Mouse (Mus musculus): ENCODE results near the gene Olfr645. TPM values are rescaled to one million over a fixed set of nuclear protein-coding genes. Genes with fewer than 3 reads are reported as not detected.

Gene Olfr645
- not detected in 2 replicates for polyA plus RNA-seq (2015; fragmentation: Nextera tagmentation; extraction: Ambion mirVana)

GRCm38 (mm10) chr7:104085365-104085764 is at the start of gene Olfr645:
TSS of gene Olfr645 (minus strand) at chr7:104085465.

DNA sequence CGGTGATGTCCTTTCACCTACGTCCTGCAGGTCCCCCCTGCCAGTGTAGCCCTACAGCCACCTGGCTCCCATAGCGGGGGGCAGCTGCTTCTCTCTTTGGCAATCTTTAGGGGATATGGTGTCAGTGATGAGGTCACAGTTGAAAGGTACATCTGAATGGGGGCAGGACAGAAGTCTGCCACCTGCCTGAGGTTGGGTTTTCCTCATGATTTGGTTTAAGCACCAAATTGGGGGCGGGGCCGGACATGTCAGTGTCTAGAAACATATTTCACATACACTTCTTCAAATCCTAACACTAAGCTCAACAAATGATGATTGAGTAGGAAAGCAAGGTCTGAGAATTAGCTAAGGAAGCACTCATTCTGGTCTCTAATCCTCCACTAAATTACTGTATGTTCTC is 44.5 kb upstream of the Olfr645 start, which contains the start of gene Ubqln5:
TSS of gene Ubqln5 (minus strand) at position 101 of the 400 bp plus-strand sequence.

DNA sequence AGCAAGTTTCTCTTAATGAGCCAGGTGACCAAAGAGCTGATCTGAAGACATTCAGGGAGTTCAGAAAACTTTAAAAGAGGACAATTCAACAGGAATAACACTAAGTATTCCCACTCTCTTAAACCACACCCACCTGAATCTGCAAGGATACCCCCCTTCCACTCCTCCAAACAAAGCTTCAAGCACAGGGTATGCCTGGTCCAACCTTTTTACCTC is 19.4 kb upstream of the Olfr645 start, which contains the start of gene Olfr646:
TSS of gene Olfr646 (plus strand) at position 117 of the 216 bp plus-strand sequence.

GRCm38 (mm10) chr7:104071769-104072168 is 13.5 kb downstream of the Olfr645 start, which contains the start of gene Olfr644:
TSS of gene Olfr644 (minus strand) at chr7:104071869.

GRCm38 (mm10) chr7:104061345-104061744 is 23.9 kb downstream of the Olfr645 start, which contains the start of gene 4930516K23Rik:
TSS of gene 4930516K23Rik (minus strand) at chr7:104061445.

GRCm38 (mm10) chr7:104052566-104052965 is 32.7 kb downstream of the Olfr645 start, which contains the start of gene Olfr642:
TSS of gene Olfr642 (minus strand) at chr7:104052666.

GRCm38 (mm10) chr7:104035145-104035544 is 50.1 kb downstream of the Olfr645 start, which contains the start of gene Olfr641:
TSS of gene Olfr641 (plus strand) at chr7:104035445.

Other genes starting within 250 kb of the Olfr645 start
- not detected in 2 replicates for gene Hbb-bh2, start 244.9 kb downstream of the Olfr645 start, polyA plus RNA-seq (2015; fragmentation: Nextera tagmentation; extraction: Ambion mirVana)
- not detected in 2 replicates for gene Hbb-bh1, start 242.3 kb downstream of the Olfr645 start, polyA plus RNA-seq (2015; fragmentation: Nextera tagmentation; extraction: Ambion mirVana)
- 0.78 and 3.6 TPM in 2 replicates for gene Hbb-y, start 232.2 kb downstream of the Olfr645 start, polyA plus RNA-seq (2015; fragmentation: Nextera tagmentation; extraction: Ambion mirVana)
- gene Olfr66, start 199.2 kb downstream of the Olfr645 start, polyA plus RNA-seq (2015; fragmentation: Nextera tagmentation; extraction: Ambion mirVana): not detected in 2 replicates
- not detected in 2 replicates for gene Olfr64, start 191.0 kb downstream of the Olfr645 start, polyA plus RNA-seq (2015; fragmentation: Nextera tagmentation; extraction: Ambion mirVana)
- not detected in 2 replicates for gene Olfr65, start 182.0 kb downstream of the Olfr645 start, polyA plus RNA-seq (2015; fragmentation: Nextera tagmentation; extraction: Ambion mirVana)
- gene Olfr631, start 156.6 kb downstream of the Olfr645 start, polyA plus RNA-seq (2015; fragmentation: Nextera tagmentation; extraction: Ambion mirVana): not detected in 2 replicates
- not detected in 2 replicates for gene Olfr632, start 151.1 kb downstream of the Olfr645 start, polyA plus RNA-seq (2015; fragmentation: Nextera tagmentation; extraction: Ambion mirVana)
- not detected in 2 replicates for gene Olfr633, start 141.0 kb downstream of the Olfr645 start, polyA plus RNA-seq (2015; fragmentation: Nextera tagmentation; extraction: Ambion mirVana)
- not detected in 2 replicates for gene Olfr635, start 114.3 kb downstream of the Olfr645 start, polyA plus RNA-seq (2015; fragmentation: Nextera tagmentation; extraction: Ambion mirVana)
- gene Olfr638, start 86.7 kb downstream of the Olfr645 start, polyA plus RNA-seq (2015; fragmentation: Nextera tagmentation; extraction: Ambion mirVana): not detected in 2 replicates
- not detected in 2 replicates for gene Olfr639, start 68.2 kb downstream of the Olfr645 start, polyA plus RNA-seq (2015; fragmentation: Nextera tagmentation; extraction: Ambion mirVana)
- not detected in 2 replicates for gene Olfr640, start 59.9 kb downstream of the Olfr645 start, polyA plus RNA-seq (2015; fragmentation: Nextera tagmentation; extraction: Ambion mirVana)
- gene Olfr641, start 50.0 kb downstream of the Olfr645 start, polyA plus RNA-seq (2015; fragmentation: Nextera tagmentation; extraction: Ambion mirVana): not detected in 2 replicates
- gene Olfr642, start 32.8 kb downstream of the Olfr645 start, polyA plus RNA-seq (2015; fragmentation: Nextera tagmentation; extraction: Ambion mirVana): not detected in 2 replicates
- gene 4930516K23Rik, start 24.0 kb downstream of the Olfr645 start, polyA plus RNA-seq (2015; fragmentation: Nextera tagmentation; extraction: Ambion mirVana): not detected in 2 replicates
- gene Olfr644, start 13.6 kb downstream of the Olfr645 start, polyA plus RNA-seq (2015; fragmentation: Nextera tagmentation; extraction: Ambion mirVana): not detected in 2 replicates
- gene Olfr646, start 19.4 kb upstream of the Olfr645 start, polyA plus RNA-seq (2015; fragmentation: Nextera tagmentation; extraction: Ambion mirVana): not detected in 2 replicates
- gene Ubqln5, start 44.4 kb upstream of the Olfr645 start, polyA plus RNA-seq (2015; fragmentation: Nextera tagmentation; extraction: Ambion mirVana): not detected in 2 replicates
- gene Olfr643, start 51.9 kb upstream of the Olfr645 start, polyA plus RNA-seq (2015; fragmentation: Nextera tagmentation; extraction: Ambion mirVana): not detected in 2 replicates
- gene Ubqln3, start 57.8 kb upstream of the Olfr645 start, polyA plus RNA-seq (2015; fragmentation: Nextera tagmentation; extraction: Ambion mirVana): not detected in 2 replicates
- gene Ubqlnl, start 65.1 kb upstream of the Olfr645 start, polyA plus RNA-seq (2015; fragmentation: Nextera tagmentation; extraction: Ambion mirVana): not detected in 2 replicates
- not detected in 2 replicates for gene Olfm5, start 79.4 kb upstream of the Olfr645 start, polyA plus RNA-seq (2015; fragmentation: Nextera tagmentation; extraction: Ambion mirVana)
- gene Olfr648, start 97.9 kb upstream of the Olfr645 start, polyA plus RNA-seq (2015; fragmentation: Nextera tagmentation; extraction: Ambion mirVana): 0.05 and 0.07 TPM in 2 replicates
- not detected in 2 replicates for gene Olfr649, start 110.5 kb upstream of the Olfr645 start, polyA plus RNA-seq (2015; fragmentation: Nextera tagmentation; extraction: Ambion mirVana)
- gene Trim6, start 133.3 kb upstream of the Olfr645 start, polyA plus RNA-seq (2015; fragmentation: Nextera tagmentation; extraction: Ambion mirVana): 0.63 and 1.2 TPM in 2 replicates
- 2.3 and 2.7 TPM in 2 replicates for gene Trim34a, start 159.0 kb upstream of the Olfr645 start, polyA plus RNA-seq (2015; fragmentation: Nextera tagmentation; extraction: Ambion mirVana)
- 0.36 and 0.41 TPM in 2 replicates for gene Trim5, start 202.6 kb upstream of the Olfr645 start, polyA plus RNA-seq (2015; fragmentation: Nextera tagmentation; extraction: Ambion mirVana)
- gene Trim12a, start 230.0 kb upstream of the Olfr645 start, polyA plus RNA-seq (2015; fragmentation: Nextera tagmentation; extraction: Ambion mirVana): 5.6 and 6.2 TPM in 2 replicates
- 0.11 and 0.29 TPM in 2 replicates for gene Trim34b, start 244.0 kb upstream of the Olfr645 start, polyA plus RNA-seq (2015; fragmentation: Nextera tagmentation; extraction: Ambion mirVana)